Mouse (Mus musculus) urinary bladder, postnatal 14 days (tissue): ENCODE measurements at regions not wholly inside any gene's neighbourhood (a gene's known extent, or its start where the extent isn't known, plus 50 kb on each side); places are given as distances from the start of the nearest gene placed in this dataset.
A peak's percentile ranks its signal among the peaks of the same experiment; 100 is the strongest.

Source experiments
- DNase-seq: peaks from one replicate; pipeline ENCODE4 v3.0.0; 2021; ENCODE audit warnings: low spot score

DNA sequence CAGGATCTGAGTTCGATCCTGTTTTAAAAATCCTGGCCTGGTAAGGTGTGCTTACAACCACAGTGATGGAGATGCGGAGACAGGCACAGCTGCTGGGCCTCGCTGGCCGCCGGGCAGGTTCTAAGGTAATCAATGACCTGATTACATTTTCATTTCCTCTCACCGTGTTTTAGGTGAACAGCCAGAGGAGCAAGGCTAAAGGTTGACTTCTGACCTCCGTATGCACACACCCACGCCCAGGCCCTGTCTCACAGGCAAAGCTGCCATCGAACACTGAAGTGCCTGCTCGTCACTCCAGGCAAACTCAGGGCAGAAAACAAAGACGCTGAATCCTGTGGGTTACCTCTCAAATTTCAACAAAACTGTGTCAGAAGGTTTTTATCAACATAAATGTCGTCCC is 179.1 kb upstream of the Adgrl2 start:
- no peak for DNase-seq

DNA sequence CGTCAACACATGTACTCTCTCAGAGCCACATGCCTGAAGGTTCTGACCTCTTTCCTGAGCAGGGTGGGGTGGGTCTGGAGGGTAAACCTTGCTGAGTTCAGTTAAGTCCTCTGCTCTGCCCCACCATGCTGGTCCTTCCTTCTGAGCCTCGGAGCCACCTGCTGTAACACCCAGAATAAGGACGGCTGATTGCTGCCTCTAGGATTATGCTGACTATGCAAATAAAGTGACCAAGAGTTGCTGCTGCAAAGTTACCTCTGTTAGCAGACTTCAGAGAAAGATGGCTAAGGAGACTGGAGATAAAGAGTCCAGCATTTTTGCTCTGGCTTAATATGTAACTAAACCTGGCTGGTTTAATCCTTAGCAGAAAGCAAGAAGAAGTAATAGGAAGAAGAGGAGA is 177.6 kb upstream of the Adgrl2 start:
- DNase-seq, result no peak

DNA sequence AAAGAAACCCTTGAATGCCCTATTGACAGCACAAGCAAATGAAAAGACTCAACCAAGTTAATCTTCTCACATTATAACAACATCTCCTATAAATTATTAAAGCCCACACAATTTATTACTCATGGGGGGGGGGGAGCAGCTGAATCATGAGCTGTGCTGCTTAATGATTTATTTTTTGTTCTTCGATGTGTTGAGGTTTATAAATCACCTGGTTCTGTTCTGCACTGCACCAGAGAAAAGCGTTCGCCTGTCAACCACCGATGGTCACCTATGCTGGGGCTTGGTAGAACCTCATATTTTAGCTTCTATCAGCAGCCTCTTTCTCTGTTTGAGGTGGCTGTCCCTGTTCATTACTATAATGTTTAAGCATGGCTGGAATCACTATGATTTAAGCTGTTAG is 174.4 kb upstream of the Adgrl2 start:
- DNase-seq, result no peak

DNA sequence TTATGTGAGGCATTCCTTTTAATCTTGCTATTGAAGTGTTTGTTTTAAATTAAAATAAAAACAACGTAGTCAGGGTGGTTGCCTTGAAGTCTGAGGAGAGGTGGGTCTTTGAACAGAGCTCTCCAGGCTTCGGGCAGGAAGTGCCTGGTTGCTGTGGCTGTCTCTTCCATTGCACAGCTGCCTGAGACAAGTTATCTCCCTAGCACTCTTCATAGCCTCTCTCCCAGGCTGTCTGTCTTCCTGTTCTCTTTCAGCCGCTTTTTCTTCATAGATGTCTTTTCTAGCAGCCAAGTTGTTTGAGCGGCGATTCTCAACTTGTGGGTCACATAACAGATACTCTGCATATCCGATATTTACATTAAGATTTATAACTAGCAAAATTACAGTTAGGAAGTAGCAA is 173.2 kb upstream of the Adgrl2 start:
- DNase-seq, result no peak

DNA sequence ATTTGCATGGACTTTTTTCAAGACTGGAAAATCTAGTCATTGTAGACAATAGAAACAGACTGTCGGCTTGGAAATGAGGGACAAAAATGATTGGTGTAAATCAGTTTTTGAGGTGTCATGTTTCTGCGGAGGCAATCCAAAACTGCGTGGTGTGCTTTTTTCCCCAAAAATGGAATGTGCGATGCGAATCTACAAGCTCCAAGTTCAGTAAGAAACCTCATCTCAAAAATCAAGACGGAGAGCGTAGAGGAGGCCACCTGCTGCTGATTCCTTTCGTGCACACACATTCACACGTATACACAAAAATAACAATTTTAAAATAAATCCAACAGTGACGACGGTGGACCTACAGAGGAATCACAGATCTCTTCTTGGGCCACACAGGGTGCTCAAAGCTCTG is 170.5 kb upstream of the Adgrl2 start:
- no peak for DNase-seq

DNA sequence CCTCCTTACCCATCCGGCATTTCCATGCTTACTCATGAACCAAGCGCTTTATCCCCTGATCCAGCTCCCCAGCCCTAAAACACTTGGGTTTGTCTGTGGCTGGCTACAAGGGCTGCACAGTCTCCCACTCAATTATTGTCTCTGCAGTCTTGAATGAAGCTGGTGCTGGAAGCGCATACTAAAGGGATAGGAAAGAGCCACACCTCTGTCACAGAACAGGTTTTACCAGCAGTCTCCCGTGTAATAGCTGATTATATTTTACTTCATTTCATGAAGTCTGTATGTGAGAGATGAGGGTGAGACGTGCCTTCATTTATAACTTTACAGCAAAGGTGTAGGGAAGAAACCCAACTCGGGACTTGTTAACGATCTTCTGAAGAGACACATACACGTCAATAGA is 167.0 kb upstream of the Adgrl2 start:
- DNase-seq, result no peak

DNA sequence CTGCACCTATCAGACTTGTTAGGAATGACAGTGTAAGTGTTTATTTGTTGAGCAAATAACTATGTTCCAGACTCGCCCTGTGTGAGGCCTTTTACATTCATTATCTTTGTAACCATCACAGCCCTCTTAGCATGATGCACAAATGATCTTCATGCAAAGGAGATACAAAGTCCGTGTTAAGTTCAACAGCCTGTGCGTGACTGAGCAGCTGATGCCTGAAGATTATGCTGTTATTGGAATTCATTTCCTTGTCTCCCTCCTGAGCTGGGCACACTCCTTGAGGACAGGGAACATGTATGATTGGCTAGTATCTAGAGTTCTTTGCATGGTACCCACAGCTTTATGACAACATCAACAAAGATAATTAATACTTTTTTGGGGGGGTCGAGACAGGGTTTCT is 162.0 kb upstream of the Adgrl2 start:
- no peak for DNase-seq

DNA sequence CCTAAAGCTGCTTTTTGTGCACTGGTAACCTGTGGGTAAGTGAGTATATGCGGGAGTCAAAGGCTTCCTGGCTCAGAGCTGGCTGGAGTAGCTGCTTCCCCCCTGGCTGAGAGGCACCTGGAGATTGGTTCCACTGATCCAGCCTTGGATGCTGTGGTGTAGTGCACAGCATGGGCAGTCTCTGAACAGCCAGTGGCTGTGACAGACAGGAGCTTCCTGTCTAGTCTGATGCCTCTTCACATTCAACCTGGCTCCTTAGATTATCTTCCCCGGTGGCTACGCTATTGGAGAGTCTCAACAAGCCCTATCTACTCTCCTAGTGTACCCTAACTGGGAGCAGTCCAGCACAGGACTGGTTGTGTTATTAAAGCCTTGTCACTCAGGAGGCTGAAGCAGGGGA is 160.4 kb upstream of the Adgrl2 start:
- DNase-seq, result no peak

DNA sequence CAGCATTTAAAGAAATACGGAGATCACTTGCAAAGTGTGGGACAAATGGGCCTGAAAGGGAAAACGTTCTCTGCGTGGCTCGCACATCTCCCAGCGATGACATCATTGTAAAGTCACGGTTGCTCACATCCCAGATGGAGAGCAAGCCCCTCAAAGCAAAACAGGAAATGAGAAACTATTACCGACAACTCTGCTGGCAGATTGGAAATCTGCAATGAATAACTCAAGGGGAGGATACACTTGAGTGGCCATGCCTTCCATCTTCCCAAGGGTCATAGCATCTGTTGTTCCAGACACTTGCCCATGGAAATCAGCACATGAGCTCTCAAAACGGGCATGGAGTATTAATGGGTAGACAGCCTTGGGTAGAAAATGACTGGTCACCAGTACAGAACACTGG is 158.3 kb upstream of the Adgrl2 start:
- no peak for DNase-seq

DNA sequence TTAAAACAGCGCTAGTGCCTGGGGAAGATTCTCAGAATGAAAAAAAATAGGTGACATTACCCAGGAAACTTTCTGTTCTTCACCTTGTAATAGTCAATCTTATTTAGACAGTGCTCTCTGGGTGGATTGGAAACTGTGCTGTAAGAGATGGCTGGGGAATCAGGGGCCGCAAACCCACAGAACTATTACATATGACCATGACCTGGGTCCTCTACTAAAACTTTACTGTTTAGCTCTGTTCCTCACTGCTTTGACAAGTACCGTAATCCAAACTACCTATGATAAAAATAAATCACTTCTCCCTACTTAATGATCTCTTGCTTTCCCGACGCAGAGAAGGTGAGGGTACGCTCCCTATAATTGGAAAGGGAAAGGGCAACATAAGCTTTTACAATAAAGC is 157.6 kb upstream of the Adgrl2 start:
- no peak for DNase-seq

DNA sequence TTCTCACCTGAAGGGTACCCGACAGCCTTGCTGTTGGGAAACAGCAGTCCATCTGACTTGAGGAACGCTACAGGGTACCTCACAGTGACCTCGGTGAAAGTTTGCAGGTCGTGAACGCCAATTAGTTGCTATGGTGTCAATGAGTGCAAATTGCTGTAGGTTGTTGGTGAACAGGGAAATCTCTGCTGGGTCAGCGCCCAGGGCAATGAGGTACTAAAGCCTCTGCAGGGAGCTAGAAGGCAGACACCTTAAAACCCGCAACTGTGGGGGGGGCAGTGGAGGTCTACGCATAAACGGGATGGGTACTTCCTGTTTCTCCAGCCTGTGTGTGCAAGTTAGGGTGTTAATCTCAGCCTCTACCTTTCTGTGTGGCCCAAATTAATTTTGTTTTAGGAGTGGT is 156.3 kb upstream of the Adgrl2 start:
- DNase-seq, result no peak

DNA sequence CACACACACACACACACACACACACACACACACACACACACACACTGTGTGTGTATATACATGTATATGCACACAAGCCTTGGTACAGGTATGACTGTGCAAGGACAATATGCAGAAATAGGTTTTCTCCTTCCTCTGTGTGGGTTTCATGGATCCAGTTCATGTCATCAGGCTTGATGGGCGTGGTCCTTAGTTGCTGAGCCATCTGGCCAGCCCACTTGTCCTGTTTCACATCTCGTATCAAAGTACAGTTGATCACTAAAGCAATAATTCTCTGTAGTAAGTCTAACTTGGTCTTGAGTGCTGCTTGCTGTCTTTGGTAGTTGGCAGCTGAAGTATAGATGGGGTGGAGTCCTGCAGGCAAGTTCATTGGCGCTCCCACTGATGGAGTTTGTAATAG is 150.1 kb upstream of the Adgrl2 start:
- DNase-seq, result no peak

DNA sequence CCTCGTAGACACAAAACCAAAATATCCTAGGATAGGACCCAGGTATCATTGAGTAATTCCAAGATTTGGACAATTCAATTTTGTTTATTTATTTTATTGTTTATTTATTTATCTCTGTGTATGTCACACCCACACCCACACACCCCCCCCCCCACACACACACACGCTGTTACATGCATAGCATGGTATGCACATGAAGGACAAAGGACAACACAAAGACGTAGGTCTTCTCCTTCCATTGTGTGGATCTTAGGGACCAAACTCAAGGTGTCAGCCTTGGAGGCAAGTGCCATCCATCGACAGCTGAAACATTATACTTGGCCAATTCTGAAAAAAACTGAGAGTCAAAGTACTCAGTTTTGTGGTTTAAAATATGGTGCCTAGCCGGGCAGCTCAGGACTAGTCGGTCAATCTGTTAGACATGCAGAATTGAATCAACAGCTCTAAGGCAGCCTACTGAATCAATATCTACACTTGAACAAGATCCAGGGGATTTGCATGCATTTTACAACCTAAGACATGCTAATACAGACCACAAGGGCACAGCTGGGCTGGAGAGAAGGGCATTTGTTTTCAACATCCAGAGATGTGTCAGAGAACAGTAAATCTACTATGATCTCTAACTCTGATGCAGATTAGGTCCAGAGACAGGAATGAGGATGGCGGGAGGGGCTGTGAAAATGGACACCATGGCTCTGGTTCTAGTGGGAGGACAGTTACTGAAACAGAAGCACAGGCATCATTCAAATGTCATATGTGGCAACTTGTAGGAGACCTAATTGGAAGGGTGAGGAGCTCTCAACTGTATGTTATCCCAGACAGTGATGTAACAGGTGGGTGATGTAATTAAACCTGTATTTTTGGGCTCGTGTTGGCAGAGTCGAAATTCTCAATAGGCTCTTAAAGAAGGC is 143.9 kb upstream of the Adgrl2 start:
- no peak for DNase-seq

DNA sequence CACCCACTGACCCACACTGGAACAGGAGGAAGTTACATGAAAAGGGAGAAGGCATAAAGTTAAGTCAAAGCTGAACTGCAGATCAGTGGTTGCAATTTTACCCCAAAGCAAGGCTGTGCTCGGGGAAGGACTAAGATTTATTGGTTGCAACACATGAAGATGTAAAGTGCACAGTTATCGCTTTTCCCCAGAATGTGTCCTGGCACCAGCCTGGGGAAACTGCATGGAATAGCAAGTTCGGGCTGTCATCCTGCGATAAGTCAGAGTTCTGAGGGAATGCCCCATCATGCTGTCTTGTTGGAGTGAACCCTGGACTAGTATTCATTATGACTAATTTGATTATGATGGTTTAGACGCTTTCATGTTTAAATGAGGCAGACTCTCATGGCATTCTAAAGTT is 128.5 kb upstream of the Adgrl2 start:
- no peak for DNase-seq

DNA sequence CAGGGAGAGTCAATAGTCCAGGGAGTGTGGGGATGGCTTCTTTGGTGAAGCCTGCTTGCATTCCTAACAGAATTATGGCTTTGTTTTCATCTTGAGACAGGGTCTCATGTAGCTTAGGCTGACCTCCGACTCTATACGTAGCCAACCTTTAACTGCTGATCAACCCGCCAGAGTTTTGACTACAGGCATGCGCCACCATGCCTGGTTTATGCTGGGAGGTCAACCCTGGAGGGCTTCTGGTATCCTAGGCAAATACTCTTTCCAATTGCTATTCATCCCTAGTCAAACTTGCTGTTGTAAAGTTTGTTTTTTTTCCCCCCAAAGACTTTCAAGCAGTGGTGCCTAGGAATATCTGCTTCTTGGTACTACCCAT is 127.3 kb upstream of the Adgrl2 start:
- no peak for DNase-seq

DNA sequence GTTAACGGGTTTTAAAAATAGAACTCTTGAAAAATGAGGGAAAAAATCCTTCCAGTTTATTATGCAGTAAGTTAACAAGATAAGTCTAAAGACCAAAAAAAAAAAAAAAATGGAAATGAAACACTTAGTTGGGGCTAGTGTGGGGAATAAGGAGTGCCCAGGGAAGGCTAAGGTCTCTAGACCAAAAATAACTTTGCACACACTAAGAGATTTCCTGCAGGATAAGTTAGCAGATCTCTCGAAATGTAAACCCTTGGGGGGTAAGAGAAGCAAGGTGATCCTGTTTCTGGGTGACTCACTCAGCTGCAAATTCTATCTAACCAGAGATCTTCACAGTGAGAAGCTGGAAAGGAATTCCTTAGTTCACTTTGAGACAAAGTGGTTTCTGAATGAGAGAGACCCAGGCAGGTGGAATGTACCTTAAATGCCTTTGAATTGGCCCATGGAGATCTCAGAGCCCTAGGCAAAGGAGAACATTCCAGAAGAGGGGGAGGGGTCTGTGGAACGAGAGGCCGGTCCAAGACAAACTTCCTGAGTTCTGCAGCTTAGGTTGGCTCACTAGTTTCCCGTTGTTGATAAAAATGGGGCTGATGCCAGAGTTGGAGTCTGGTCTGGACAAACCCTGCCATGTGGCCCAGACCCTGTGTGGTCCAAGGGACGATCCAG is 126.8 kb upstream of the Adgrl2 start:
- DNase-seq, result peak; percentile 38

DNA sequence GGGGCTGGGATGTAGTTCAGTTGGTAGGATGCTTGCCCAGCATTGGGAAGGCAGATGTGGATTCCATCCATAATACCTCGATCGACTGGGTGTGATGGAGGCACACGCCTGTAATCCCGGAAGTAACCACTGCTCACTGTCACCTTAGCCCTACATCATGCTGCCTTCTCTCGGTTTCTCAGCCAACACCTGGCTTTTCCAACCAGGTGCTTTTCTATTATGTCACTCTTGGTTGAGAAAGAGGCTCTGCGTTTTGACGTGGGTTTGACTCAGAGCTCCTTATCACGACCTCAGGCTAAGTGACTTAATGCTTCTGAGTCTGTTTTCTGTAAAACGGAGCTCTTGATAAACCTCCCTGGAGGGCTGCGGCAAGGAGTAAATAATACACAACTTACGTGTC is 126.2 kb upstream of the Adgrl2 start:
- DNase-seq, result peak; percentile 7

DNA sequence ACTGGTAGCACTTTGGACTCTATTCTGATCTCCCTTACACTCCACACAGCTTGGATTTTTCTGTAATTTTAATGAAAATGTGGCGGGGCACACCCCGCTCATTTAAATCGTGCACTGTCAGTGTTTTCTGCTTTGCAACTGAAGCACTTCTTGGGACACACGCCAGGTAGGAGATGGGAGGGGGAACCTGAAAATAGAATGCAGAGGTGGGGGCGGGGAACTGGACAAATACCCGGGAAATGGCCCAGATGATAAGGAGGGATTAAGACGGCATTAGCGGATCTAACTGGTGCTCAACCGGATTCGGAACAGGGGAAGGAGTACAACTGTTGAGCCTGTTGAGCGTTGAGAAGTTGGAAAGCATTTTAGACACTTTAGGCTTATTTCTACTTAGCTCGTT is 125.5 kb upstream of the Adgrl2 start:
- peak; percentile 17 for DNase-seq

DNA sequence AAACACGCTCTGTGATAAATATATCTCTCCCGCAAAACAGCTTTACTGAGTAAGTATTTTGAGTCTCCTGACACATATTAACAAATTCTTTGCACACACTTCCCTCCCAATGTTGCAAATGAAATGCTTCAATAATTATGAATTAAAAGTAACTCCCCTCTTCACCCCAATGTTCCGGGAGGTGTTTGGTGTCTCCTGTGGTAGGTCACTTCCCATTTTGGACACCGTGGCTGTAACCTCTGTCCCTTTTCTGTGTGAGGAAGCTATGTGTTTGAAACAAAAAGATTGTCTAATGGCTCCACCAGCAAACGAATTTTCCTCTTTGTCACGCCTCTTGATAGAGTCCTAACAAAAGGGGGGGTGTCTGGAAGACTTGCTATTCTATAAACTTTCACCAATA is 122.5 kb upstream of the Adgrl2 start:
- DNase-seq, result no peak

DNA sequence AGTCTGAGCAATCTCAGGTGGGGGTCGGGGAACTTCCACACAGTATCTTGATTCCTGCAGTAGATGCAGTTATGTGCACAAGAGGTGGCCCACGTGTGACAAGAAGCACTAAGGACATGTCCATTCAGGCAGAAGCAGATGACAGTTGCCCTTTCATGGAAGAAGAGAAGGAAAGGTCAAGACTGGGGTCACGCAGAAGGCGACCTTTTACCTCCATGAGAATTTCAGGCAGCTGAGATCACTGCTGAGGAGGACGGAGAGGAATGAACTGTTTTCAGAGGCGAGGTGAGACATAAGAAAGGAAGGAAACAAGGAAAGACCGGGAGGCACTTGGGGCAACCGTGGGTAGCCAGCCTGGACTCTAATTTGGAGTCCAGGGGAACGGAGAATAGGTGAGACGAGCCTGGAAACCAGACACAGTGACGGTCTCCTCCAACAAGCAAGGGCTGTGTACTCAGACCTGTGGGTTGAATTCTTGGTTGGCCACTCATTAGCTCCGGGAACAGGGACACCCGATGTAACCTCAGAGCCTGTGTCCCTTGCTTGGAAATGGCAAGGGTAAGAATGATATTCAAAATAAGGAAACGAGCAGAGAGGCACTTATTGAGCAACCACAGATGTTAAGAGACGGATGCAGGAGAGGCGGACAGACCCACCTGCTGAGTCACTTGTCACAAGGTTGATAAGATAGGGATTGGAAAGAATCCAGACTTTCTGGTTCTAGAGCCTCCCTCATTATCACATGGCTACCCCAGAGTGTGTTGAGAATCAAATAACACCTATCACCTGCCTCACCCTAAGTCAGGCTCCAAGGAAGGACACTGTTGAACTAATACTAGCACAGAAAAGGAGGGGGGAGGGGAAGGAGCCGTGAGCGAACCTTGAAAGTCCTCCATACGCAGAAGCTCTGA is 121.4 kb upstream of the Adgrl2 start:
- DNase-seq, result peak; percentile 41

DNA sequence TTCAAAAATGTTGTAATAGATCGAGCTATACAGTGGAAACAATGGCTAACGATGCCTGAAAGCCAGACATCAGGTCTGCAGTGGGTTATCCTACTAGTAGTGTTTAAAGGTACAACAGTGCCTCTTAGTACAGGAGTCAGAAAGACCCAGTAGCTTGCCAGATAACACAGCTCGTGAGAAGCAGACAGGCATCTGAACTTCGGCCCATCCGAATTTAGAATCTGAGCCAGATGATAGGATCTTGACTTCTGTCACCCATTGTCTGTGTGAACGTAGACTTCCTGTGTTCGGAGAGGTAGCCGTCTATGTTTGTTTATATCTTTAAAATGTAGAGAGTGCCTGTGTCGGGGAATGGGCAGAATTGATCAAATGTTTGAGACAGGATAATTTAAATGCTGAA is 120.5 kb upstream of the Adgrl2 start:
- DNase-seq, result no peak

DNA sequence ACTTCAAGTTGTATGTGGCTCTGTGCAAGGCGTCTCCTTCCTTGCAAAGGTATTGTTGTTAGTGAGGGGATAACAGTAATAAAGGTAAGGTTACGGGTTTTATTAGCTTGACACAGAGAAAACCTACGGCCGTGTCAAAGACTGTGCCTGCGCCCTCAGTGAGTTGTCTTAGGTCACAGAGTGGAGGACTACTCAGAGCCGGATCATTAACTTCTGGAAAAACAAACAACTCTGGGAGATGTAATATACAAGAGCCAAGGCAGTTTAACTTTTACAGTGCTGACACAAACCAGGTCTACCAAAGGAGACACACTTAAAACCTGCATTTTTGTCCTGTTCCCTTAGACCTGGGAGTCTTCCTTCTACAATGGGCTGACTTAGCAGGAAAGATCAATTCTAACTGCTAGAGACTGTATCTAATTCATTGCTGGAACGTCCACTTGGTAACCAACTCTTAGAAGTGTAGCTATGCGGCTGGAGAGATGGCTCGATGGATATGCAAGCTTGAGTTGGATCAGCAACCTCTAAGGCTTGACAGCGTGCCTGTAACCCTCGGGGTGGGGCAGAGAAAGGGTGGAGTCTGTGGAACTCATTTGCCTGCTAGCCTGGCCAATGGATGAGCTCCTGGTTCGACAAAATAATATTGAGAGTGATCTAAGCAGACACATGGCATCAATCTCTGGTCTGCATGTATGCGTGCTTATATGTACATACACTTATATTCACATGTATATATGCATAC is 115.5 kb upstream of the Adgrl2 start:
- no peak for DNase-seq
